Mouse (Mus musculus) brain, embryonic 14.5 days (tissue): Measurements from ENCODE around the gene Med13l.

Experiments
- CTCF ChIP-seq: fragments of 200-500 bp; IDR thresholded peaks from 2 replicates; pipeline ENCODE4 v1.5.1; 2012; ENCODE audit warnings: inconsistent platforms, mild to moderate bottlenecking, moderate library complexity, borderline replicate concordance; ENCODE audit not compliant: insufficient read depth, insufficient read length; ENCODE audit errors: extremely low read depth
- POLR2A ChIP-seq: fragments of 200-500 bp; IDR thresholded peaks from 2 replicates; pipeline ENCODE4 v1.6.1; 2012; ENCODE audit warnings: mild to moderate bottlenecking, inconsistent platforms, borderline replicate concordance; ENCODE audit not compliant: poor library complexity, insufficient read depth, insufficient read length, severe bottlenecking; ENCODE audit errors: extremely low read depth

DNA sequence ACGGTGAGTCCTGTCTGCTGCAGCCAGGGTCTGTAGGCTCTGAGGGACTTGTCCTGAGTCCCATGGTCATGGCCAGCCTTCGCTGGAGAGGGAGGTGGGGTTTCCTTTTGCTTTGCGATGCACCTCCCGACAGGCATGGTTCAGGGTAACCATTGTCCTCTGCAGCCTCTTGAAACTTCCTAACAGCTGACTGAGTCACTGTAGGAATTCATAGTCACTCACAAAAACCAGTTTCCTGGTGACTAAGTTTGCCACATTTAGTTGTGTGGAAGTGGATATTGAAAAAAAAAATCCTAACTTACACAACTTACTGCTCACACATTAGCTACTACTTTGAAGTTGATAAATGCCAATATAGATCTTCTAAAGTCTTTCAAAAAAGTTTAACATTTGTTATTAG is 77.5 kb downstream of the Med13l start:
- TF ChIP-seq CTCF, result no peak
- no peak for TF ChIP-seq POLR2A
